Mouse (Mus musculus) A20 (cell line): ENCODE measurements around the gene Rapgef6.

Experiments
- DNase-seq: peaks from one replicate; pipeline ENCODE4 v3.0.0-alpha.2; 2011; ENCODE audit warnings: low read depth, low spot score

The Rapgef6 gene

DNA sequence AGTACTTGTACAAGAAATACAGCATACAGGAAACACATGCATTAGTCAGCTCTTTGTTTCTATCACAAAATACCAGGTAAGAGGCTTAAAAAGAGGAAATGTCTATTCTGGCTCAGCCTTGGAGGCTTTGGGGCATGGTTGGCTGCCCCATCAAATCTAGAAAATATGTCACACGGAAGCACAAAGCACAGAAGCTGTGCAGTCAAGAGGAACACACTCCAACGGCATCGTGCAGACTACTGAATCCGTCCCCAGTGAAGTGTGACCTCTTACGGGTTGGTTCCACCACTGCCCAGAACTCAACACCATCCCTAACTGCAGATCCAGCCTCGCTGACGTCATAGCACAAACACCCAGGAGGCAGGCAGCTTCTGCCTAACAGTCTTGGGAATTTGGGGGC, 210.9 kb downstream of the Rapgef6 start:
- peak; percentile 90 for DNase-seq

DNA sequence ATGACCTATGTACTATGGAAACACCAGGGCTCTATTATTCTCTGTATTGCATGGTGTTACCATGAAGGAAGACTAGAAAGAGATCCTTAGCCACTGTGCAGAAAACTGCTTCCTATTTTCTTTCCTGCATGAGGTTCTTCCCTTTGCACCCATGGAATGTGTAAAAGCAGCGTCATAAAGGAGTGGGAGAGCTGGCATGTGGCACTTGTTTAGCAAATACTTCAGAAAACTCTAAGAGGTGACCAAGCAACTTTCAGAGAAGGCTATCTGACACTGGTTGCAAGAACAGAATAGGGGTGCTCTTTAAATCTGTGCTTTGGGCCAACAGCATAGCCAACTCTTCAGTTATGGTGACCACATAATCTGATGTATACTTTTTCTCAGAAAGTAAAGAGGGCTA, 212.5 kb downstream of the Rapgef6 start:
- DNase-seq, result no peak

DNA sequence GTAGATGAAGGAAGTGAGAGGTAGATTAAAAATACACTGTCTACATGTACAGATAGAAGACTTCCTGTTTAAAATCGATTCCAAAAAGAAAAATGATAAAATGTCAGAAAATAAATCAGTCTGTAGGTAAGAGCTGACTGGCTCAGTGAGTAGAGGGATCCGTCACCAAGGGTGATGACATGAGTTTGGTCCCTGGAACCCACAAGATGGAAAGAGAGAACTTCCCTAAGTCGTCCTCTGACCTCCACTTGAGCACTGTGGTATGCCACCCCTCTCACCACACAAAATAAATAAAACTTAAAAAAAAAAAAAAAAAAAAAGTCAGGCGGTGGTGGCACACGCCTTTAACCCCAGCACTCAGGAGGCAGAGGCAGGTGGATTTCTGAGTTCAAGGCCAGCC, 214.3 kb downstream of the Rapgef6 start:
- no peak for DNase-seq

DNA sequence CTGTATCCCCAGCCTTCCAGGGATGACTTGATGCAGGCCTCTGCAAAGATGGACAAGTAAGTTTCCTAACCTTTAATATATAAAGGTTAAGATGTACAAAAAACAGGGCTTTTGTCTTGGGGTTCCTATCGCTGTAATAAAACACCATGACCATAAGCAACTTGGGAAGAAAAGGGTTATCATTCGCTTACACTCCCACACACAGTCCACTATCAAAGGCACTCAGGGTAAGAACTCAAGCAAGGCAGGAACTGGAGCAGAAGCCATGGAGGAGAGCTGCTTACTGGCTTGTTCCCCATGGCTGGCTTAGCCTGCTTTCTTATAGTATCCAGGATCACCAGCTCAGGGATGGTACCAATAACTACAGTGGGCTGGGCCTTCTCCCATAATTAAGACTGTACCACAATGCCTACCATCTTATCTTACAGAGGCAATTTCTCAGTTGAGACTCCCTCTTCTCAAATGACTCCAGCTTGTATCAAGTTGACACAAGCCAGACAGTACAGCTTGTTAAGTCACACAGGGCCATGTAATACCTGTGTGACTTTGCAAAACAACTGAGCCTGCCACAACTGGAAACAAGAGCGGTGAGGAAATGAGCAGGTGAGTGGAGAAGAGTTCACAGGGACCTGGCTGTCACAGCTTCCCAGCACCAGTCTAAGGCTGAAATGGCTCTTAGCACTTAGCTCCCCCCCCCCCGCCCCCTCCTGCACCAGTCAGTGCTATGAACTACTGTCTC, 216.5 kb downstream of the Rapgef6 start:
- no peak for DNase-seq

DNA sequence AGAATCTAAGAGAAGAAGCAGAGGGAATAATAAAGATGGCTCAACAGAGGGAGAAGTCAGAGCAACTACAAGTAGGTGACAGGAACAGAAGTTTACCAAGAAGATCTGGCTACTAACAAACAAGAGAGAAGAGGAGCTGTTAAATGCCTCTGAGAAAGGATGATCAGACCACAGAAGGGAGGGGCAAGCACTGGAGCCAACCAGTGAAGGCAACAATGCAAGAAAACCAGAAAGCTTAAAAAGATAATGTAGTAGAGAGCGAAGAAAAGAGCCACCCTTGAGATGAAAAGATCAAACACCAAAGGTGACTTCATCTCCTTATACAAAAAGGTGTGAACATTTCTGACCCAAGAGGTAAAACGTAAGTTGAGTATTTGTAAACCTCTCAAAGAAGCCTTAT, 218.7 kb downstream of the Rapgef6 start:
- DNase-seq, result no peak

DNA sequence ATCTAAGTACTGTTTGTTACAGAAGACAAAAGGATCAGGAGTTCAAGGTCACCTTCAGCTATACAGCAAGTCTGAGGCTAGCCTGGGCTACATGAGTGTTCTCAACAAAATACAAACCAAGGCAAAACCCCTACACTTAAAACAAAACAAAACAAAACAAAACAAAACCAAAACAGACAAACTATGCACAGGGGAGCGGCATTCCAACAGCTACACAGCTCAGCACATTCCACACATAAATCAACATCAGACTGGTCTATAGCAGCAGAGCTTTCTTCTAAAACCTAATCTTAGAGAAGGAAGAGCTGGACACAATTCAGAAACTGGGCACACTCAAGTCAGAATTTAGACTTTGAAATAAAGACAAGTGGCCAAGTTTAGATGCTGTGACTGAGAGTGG, 221.6 kb downstream of the Rapgef6 start:
- DNase-seq, result no peak
